Mouse (Mus musculus): ENCODE measurements around the gene Fam178b.
A peak's percentile ranks its signal among the peaks of the same experiment; 100 is the strongest.

Fam178b gene

DNA sequence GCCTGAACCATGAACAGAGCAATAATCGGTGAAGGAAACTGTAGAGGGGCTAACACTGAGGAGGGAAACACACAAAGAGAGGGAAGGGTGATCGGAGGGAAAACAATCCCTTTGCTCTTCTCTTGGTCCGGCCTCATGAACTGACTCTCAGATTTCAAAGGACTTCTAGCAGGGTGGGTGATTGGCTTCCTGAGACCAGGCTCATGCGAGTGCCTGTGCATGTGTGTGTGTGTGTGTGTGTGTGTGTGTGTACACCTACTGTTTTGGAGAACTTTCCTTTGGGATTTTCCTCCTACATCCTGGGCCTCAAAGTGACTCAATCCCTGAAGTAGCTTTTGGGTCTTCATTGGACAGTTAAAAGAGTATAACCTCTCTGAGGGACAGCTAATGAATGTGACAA, 96.7 kb downstream of the Fam178b start:
- no peak for DNase-seq (ENCODE audit: low read depth)

GRCm38 (mm10) chr1:36583408-36584116, 99.4 kb downstream of the Fam178b start:
- no peak for DNase-seq (ENCODE audit: low read depth)

GRCm38 (mm10) chr1:36582211-36582610, 100.8 kb downstream of the Fam178b start:
- no peak for DNase-seq (ENCODE audit: low read depth)

DNA sequence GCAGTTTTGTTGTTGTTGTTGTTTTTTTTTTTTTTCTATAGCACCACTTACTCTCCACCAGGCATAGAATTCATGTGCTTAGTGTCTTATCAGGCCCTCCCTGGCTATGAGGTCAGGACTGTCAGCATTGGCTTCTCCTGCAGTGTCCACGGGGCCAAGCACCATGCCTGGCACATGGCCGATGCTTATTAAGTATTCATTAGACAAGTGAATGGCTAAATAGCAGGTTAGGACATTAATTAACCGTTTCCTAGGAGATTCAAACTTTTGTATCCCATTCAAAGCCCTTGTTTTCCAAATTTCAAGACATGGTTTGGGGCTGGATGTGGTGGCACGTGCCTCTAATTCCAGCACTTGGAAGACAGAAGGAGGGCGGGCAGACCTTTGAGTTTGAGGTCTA, 101.7 kb downstream of the Fam178b start:
- DNase-seq (ENCODE audit: low read depth): no peak

DNA sequence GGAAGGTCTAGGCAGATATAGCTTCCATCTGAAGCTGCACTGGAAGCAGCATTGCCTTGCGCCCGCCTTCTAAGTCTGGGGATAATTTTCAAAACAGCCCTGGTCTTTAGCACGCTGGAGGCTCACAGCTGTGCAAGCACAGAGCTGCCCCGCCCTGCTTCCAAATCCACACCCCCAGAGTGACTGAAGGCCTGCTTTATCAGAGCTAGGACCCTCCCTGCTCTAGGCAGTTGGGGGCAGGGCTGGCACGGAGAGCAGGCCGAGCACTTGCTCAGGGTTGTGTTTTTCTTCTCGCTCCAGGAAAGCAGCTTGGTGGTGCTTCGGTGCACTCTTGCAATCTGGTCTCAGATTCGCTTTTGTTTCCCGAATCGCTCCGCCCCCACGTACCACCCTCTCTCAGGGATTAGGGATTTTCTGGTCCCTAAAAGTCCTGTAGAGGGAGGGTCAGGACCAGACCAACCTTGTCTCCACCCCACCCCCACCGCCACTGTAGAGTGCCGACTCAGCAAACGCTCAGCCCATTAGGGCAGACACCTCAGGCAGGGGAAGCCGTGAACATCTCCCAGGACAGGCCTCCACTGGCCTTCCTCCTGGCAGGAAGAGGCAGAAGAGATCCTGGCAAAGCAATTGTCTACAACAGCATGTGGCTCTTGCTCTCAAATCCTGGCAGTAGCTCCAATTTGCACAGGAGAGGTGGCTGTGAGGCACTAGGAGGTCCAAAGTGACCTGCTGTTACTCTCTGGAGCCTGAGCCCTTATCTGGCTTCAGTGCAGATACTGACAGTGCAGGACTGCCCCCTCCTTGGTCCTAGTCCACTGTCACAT, 102.4 kb downstream of the Fam178b start:
- peak; percentile 76 for DNase-seq (ENCODE audit: low read depth)

- no peak for DNase-seq (ENCODE audit: low read depth)
Observed at GRCm38 (mm10) chr1:36579974-36580383, 103.0 kb downstream of the Fam178b start.

GRCm38 (mm10) chr1:36576991-36577675, 105.8 kb downstream of the Fam178b start:
- no peak for DNase-seq (ENCODE audit: low read depth)

DNA sequence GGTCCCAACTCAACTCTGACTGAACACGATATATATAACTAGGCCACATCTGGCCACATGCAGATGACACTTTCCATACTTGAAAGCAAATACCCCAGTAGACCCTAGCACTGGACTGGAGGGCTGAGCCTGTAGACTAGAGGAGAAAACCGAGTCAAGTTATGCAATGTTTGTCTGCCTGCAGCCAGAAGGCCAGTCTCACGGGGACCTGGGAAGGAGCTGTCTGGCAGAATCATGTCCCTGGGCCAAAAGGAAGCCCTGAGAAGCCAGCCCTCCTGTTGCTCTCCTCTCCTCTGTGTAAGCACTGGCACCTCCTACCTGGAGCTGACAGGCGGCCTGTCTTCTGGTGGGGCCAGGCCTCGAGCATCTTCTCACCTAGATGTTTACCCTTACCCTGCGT, 107.6 kb downstream of the Fam178b start:
- no peak for DNase-seq (ENCODE audit: low read depth)

- no peak for DNase-seq (ENCODE audit: low read depth)
Observed at GRCm38 (mm10) chr1:36574196-36574955, 108.6 kb downstream of the Fam178b start.

DNA sequence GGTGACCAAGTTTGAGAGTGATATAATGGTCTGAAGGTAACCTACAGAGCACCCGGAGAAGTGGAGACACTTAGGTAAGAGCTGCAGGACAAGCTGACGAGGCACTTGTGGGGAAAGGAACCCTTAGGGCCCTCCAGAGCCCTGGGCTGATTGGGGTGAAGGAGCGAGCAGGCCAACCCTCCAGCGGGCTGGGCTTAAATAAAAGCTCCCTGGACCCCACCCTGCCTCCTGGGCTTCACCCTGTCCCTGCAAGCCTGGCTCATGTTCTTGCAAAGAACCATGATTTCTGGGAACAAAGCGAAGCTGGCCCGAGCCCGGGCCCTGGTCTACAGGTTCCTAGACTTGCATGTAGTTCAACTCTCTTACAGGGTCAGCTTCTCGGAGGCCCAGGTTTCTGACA, 109.5 kb downstream of the Fam178b start:
- DNase-seq (ENCODE audit: low read depth): no peak

DNA sequence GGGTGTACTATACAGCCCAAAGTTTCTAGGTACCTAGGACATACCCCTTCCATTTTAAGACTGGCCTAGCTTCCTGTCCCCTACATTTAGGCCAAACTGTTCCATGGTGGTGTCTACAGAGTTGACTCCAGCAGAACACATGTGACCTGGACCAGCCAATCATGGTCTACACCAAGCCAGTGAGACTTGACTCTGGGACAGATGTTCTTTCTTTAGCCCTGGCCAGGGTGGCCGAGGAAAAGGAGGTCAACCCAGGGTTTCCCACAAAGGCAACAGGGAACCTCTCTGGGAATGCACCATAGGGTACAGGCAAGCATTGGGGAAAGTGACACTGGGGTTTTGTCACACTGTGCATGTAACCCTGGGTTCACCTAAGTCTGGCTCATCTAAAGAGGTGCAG, 110.3 kb downstream of the Fam178b start:
- DNase-seq (ENCODE audit: low read depth): no peak

- no peak for DNase-seq (ENCODE audit: low read depth)
Observed at GRCm38 (mm10) chr1:36572140-36572700, 110.8 kb downstream of the Fam178b start.

- no peak for DNase-seq (ENCODE audit: low read depth)
Observed at GRCm38 (mm10) chr1:36571627-36572026, 111.4 kb downstream of the Fam178b start.

DNA sequence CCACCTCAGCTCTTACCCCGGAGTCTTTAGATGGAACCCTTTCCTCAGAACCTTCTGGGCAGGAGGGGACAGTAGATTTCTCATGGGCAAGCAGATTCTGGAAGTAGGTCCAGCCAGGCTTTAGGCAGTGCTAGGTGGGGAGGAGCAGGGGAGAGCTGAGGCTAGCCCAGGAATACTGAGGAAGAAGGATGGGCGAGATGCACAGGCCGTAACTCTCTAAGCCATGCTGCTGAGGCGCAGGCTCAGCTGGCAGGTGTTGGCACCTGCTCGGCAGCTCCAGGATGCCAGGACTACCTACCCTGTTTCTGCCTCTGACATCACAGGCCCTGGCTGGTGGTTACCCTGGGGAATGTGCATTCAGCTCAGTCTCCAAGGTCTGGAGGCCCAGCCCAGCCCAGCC, 112.7 kb downstream of the Fam178b start:
- no peak for DNase-seq (ENCODE audit: low read depth)

- DNase-seq (ENCODE audit: low read depth): no peak
Observed at GRCm38 (mm10) chr1:36569694-36570276, 113.2 kb downstream of the Fam178b start.

DNA sequence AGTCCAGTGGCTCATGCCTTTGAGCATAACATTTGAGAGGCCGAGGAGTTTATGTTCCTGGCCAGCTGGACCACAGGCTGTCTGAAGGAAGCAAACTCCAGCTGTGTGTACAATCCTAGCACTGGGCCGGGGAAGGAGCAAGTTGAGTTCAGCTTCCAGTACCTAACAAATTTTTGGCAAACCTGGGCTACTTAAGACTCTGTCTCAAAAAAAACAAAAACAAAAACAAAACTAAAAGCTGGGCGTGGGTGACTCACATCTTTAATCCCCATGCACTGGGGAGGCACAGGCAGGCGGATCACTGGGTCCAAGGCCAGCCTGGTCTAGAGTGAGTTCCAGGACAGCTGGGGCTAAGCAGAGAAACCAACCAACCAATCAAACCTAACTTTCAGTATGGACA, 114.2 kb downstream of the Fam178b start:
- DNase-seq (ENCODE audit: low read depth): peak; percentile 42

DNA sequence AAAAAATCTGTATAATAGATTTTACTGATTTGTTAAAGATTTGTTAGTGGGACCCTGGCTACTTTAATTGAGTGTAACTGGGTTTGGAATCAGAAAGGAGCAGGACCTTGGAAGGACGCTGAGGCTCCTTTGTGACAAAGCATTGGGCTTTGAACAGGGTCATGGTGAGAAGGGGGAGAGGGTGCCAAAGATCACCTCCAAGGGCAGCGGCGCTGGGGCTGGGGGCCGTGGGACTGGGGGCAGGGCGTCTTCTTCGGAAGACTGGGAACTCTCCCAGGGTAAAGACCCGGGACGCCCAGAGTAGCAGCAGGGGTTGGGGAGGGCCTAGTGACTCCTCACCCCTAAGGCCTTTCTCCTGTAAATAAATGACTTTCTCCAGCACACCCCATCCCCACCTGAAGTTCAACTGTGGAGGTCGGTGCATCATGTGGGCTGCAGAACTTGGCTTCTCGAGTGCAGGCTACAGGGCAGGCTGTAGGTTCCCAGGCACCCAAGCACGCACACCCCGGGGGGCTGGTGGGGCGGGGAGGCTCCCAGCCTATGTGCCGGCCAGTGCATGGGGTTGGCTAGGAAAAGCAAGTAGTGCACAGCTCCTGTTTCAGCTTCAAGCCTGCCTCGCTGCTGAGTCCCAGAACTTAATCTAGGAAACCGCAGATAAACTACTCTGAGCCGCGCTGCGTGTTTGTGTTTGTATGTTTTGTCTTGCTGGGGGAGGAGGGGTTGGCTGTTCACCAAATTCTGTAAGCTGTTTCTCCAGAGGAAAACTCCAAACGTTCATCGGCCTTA, 115.0 kb downstream of the Fam178b start:
- DNase-seq (ENCODE audit: low read depth): no peak

DNA sequence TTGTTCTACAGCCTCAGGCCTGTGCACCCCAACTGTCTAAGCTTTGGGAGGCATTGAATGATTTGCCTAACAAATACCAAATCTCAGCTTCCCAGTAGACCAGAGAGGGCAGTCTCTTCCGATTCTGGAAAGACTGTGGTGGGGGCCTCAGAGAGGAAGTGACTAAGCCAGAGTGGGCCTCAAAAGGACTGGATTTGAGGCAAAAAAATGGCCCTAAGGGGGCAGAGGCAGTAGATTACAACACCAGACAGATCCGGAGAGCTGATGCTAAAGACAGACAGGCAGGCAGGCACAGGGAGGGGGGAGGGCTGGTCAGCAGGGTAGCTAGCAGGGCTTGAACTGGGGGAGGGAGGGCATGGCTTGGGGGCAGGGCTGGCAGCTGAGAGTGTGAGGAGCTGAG, 116.6 kb downstream of the Fam178b start:
- peak; percentile 28 for DNase-seq (ENCODE audit: low read depth)

DNA sequence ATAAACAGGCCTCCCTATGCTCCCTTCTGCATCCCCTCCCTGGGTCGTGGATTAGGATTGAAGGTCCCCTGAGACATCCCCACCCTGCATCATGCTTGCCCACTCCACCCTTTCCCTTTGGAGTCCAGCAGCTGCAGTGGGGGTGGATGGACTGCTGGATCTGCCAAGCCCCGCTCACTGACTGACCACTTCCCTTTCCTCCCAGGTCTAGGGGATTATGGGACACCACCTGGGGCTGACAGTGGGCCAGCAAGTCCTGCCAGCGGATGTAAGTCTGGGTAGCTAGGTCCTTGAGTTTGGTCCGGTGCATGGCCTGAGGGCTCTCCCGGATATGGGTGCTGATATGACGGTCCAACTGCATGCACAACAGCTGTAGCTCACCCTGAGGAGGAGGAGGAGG, 118.9 kb downstream of the Fam178b start:
- no peak for DNase-seq (ENCODE audit: low read depth)

DNA sequence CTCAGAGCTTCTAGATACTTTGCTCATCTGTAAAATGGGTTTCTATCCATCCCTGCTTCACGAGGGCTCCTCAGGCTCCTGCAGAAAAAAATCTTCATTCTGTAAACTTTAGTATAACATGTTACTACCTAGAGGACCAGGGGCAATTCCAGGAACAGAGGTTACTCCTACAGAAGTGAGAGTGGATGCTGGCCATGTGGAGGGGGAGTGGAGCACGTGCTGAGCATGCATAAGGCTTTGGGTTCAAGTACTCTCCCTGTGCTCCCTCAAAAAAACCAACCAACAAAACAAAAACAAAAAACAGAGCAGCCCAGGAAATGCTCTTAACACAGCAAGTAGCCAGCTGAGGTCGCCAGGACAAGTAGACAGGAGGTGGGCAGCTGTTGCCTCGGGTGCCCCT, 119.4 kb downstream of the Fam178b start:
- no peak for DNase-seq (ENCODE audit: low read depth)

- DNase-seq (ENCODE audit: low read depth): no peak
Observed at GRCm38 (mm10) chr1:36563197-36563596, 119.8 kb downstream of the Fam178b start.

Data from NIH3T3 (cell line).